Mouse (Mus musculus): ENCODE results near the gene Fkbp3.

GRCm38 (mm10) chr12:65075085-65075732, 1.4 kb upstream of the Fkbp3 start, which contains the start of gene Fancm:
- TF ChIP-seq CTCF (conservative IDR thresholded peaks at IDR 0.05; ENCODE audit: low read length) (no peak), POU5F1 (IDR thresholded peaks at IDR 0.05; ENCODE audit: borderline replicate concordance, low read length) (no peak)

Measured in E14TG2a.4 (cell line).